Mouse (Mus musculus): Measurements from ENCODE around the gene Vwa1.

DNA sequence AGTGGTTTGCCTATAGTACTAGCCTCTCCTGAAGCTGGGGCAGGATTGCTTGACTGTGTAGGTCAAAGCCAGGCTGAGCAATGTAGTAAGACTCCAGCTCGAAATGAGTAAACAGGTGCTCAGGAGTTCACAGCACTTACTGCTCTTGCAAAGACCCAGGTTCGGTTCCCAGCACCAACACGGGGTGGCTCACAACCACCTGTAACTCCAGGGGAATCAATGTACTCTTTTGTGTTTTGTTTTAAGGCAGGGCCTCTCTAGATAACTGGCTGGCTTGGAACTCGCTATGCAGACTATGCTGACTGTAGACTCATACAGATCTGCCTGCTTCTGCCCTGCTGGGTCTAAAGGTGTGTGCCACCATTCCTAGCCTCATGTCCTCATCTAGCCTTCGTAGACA is 31.8 kb downstream of the Vwa1 start:
- TF ChIP-seq CTCF (IDR thresholded peaks at IDR 0.05; ENCODE audit: low read depth, low read length), result no peak
- TF ChIP-seq GATA1 (IDR thresholded peaks at IDR 0.05; ENCODE audit: borderline replicate concordance, low read length), result no peak
- TF ChIP-seq TAL1 (conservative IDR thresholded peaks at IDR 0.05; ENCODE audit: low read depth, low read length), result no peak
- no peak for TF ChIP-seq GATA2 (IDR thresholded peaks at IDR 0.05; ENCODE audit: borderline replicate concordance, low read depth, low read length)
- TF ChIP-seq POLR2AphosphoS5 (IDR thresholded peaks at IDR 0.05; ENCODE audit: insufficient replicate concordance, low read depth, low read length), result no peak

Data from G1E (cell line).